Mouse (Mus musculus) Patski (cell line): Measurements from ENCODE around the gene Nfix. TPM values are rescaled to one million over a fixed set of nuclear protein-coding genes. Genes with fewer than 3 reads are reported as not detected.
A peak's percentile ranks its signal among the peaks of the same experiment; 100 is the strongest.

Experiments used
- ATAC-seq: fragments of 100-300 bp; one replicate; pipeline ENCODE4 v1.8.0; 2021
- CTCF ChIA-PET: fragments of 350-600 bp; sonication (Branson Sonifier 250); formaldehyde crosslinking; loops from one replicate; lab custom pipeline; 2022; ENCODE audit warnings: inconsistent platforms; lab: Charles Lee
- POLR2A ChIA-PET: fragments of 350-600 bp; sonication (Branson Sonifier 250); formaldehyde crosslinking; loops from one replicate; lab custom pipeline; 2022; ENCODE audit warnings: antibody characterized with exemption, inconsistent platforms; lab: Charles Lee
- DNase-seq: peaks from one replicate; pipeline ENCODE4 v3.0.0-alpha.2; 2011; ENCODE audit warnings: low read depth, low spot score
- H3K27me3 ChIP-seq: fragments of 371-371 bp; one replicate; pipeline ENCODE4 v1.5.1; 2021
- CTCF ChIP-seq: fragments of 100-300 bp; IDR thresholded peaks from one replicate; pipeline ENCODE4 v1.5.1; 2021
- in situ Hi-C: fragments of 300-500 bp; cut with MboI; formaldehyde crosslinking; loops from 3 replicates; pipeline ENCODE4 v1.11.1; 2018; ENCODE audit warnings: low pct_unique_long_range_greater_than_20kb, mixed read lengths
- polyA plus RNA-seq: library from polyadenylated mRNA; unstranded; gene quantifications from one replicate; pipeline ENCODE4 v1.2.3, GENCODE M21; 2021

Nfix gene
- polyA plus RNA-seq, 1 experiment from 2014 or later = 32.5 TPM

DNA sequence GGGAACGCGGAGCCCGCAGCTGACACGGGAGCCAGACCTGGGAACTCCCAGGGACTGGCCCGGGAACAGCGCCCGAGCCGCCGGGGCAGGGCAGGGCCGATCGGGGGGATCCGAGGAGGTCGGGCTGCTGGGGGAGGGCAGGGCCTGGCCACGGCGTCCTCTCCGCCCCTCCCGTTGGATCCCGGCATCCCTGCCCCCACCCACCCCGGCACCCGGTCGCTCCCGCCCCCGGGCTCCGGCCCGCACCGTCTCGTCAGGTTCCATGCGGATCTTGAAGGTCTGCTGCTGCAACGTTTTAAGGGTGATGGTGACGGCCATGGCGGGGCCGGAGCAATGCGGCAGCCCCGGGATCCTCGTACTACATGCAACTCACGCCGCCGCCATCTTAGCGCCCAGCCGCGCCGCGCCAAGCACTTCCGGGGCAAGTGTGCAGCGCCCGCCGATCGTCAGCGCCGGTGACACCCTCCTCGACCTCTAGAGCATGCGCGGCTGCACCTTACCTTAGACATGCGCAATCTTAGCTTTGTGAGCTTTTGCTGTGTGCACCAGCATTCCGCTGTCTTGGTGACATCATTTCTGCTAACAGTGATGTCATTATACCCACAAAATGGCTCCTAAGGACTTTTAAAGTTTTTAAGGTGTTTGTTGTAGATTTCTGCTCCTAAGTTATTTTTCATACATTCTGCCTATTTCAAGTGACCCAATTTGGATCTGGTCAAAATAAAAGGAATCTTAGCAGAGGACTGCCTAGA lies 40.3 kb upstream of the Nfix start, which contains the start of gene Rad23a:
Gene Rad23a (minus strand): TSS at position 418 of the 752 bp plus-strand sequence.
- ChIA-PET CTCF (interaction anchor here (1.5 to 2.3 kb wide), 3 partner anchors 14 to 25 kb away, joined by 3 to 6 read pairs (median 3); partner anchors contain the start of gene Farsa), POLR2A (interaction anchor here (1.2 kb wide), 1 partner anchor 13 kb away, joined by 3 read pairs; no protein-coding TSS in a partner anchor)
- ATAC-seq (peak; percentile 70), DNase-seq (peak; percentile 71)
- in situ Hi-C loops = no loop called here
- no peak for TF ChIP-seq CTCF
- H3K27me3 ChIP-seq = no peaks in the 10 kb centered on the region

DNA sequence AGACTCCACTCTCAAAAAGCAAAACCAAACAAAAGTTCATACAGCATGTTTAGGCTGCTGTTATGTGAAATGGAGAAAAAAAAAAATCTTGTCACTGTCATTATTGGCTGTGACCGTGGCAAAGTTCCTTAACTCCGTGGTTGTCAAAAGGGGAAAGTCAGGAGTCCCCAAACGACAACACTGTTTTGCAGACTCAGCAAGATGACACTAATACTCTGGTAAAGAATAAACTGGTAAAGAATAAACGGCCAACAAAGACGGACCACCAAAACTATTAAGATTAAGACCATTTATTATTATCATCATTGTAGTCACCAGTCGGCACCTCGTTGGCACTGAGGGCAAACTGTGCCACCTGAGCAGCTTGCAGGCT lies 39.7 kb upstream of the Nfix start:
- no peak for TF ChIP-seq CTCF
- DNase-seq = no peak
- ChIA-PET POLR2A (interaction anchor here (1.2 kb wide), 1 partner anchor 12 kb away, joined by 3 read pairs; no protein-coding TSS in a partner anchor), CTCF (no interaction called here)
- no peaks in the 10 kb centered on the region for H3K27me3 ChIP-seq
- in situ Hi-C loops = no loop called here
- ATAC-seq = no peak

DNA sequence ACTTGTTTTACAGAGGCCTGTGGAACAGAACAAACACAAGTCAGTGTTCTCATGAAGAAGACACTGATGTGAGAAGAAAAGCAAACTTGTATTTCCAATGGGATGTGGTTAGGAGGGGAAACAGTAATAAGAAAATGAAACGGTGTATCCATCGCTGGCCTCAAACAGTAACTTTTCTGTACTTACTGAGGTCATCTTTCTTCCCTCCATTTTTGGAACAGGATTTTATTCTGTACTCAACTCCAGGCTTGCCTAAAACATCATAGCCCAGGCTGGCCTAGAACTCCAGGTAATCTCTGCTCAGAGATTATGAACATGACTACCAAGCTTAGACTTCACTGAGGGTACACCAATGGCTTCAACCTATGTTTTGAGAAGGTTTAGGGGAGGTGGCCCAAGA lies 39.3 kb upstream of the Nfix start:
- DNase-seq (no peak), ATAC-seq (no peak)
- no peak for TF ChIP-seq CTCF
- in situ Hi-C loops = no loop called here
- no peaks in the 10 kb centered on the region for H3K27me3 ChIP-seq
- POLR2A ChIA-PET = interaction anchor here (1.8 kb wide), 1 partner anchor 13 kb away, joined by 6 read pairs; no protein-coding TSS in a partner anchor
- CTCF ChIA-PET = interaction anchor here (1.5 kb wide), 1 partner anchor 18 kb away, joined by 3 read pairs; no protein-coding TSS in a partner anchor

DNA sequence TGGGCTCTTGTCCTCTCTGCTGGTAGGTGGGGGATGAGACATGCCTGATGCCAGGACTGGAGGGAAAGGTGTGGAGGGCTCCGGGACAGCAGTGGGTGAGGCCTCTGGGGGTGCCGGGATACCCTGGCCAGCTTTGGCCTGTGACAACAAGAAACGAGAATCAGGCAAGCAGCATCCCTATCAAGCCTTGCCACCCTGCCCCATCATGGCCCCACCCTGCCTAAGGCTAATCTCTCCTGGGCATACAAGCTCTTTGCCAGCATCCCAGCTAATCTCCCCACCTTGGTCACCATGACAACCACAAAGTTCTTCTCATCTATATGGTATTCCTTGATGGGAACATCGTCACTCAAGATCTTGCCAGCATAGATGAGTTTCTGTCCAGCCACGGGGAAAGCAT lies 38.4 kb upstream of the Nfix start:
- in situ Hi-C loops = no loop called here
- no peak for TF ChIP-seq CTCF
- POLR2A ChIA-PET = interaction anchor here (0.6 to 1.8 kb wide), 3 partner anchors 9 to 65 kb away, joined by 3 to 6 read pairs (median 3); partner anchors contain the start of gene Calr
- H3K27me3 ChIP-seq = no peaks in the 10 kb centered on the region
- DNase-seq (no peak), ATAC-seq (no peak)
- CTCF ChIA-PET = interaction anchor here (1.5 kb wide), 1 partner anchor 19 kb away, joined by 3 read pairs; no protein-coding TSS in a partner anchor

DNA sequence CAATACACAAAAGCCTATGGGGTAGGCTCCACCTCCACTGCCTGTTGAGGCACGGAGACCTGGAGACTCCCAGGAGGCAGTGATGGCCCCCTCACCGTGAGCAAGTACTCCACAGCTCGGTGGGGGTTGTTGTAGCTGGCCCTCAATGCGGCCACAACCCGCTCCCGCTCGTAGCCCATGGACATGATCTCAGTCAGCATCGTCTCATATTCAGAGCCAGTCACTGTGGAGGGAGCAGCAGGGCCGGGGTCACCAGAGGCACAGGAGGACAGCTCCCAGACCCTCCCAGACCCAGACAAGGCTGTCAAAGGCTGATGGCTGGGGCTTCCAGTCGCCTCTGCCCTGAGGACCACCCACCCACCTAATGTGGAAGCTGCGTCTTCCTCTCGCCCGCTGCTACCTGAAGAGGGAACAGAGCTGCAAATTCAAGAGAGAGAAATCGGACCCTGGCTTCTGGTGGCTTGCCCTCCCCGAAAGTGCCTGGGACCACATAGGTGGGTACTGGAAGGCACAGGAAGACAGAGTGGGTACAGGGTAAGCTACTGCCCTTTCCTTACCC lies 37.8 kb upstream of the Nfix start:
- no peak for ATAC-seq
- CTCF ChIA-PET = interaction anchor here (1.5 kb wide), 1 partner anchor 20 kb away, joined by 3 read pairs; no protein-coding TSS in a partner anchor

DNA sequence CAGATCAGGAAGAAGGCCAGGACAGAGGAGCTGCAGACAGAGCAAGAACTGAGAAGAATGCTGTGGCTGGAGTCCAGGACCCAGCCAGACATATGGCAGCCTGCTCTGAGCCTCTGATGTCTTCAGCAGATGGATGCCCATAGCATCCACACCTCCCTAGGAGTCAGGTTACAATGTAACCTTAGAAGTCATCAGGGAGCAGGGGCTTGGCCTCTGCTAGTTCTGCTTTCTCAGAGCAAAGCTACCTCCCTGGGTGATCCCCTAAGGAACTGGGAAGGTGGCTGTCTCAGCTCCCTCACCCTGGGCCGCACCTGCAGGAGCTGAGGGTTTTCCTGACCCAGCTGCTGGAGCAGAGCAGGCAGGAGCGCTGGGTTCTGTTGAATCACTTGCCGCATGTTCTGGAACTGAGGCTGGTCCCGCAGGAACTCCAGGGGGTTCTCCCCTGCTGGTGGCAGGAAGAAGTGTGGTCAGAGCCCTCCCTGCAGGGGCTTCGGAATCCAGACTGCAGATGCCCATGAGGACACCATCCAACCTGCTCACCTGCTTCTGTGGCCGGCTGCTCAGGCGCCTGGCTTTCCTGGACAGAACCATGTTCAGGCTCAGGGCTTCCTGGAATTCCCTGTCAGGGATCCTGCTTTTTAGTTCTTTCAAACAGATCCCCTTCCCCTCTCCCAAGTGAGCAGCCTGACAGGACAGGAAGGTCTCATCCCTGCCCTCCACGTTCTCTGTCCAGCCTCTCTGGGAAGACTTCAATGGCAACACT lies 37.2 kb upstream of the Nfix start:
- CTCF ChIA-PET = no interaction called here
- no peaks in the 10 kb centered on the region for H3K27me3 ChIP-seq
- POLR2A ChIA-PET = interaction anchor here (1.1 kb wide), 2 partner anchors 9 to 10 kb away, joined by 3 to 7 read pairs; partner anchors contain the start of gene Calr
- no peak for ATAC-seq
- TF ChIP-seq CTCF = no peak
- in situ Hi-C loops = no loop called here
- DNase-seq = no peak

More for the DNA sequence above, 37.8 kb upstream of the Nfix start:
- POLR2A ChIA-PET = interaction anchor here (1.1 to 1.8 kb wide), 3 partner anchors 8 to 11 kb away, joined by 3 to 7 read pairs (median 6); partner anchors contain the start of gene Calr
- no peak for DNase-seq
- in situ Hi-C loops = no loop called here
- TF ChIP-seq CTCF = no peak
- no peaks in the 10 kb centered on the region for H3K27me3 ChIP-seq

DNA sequence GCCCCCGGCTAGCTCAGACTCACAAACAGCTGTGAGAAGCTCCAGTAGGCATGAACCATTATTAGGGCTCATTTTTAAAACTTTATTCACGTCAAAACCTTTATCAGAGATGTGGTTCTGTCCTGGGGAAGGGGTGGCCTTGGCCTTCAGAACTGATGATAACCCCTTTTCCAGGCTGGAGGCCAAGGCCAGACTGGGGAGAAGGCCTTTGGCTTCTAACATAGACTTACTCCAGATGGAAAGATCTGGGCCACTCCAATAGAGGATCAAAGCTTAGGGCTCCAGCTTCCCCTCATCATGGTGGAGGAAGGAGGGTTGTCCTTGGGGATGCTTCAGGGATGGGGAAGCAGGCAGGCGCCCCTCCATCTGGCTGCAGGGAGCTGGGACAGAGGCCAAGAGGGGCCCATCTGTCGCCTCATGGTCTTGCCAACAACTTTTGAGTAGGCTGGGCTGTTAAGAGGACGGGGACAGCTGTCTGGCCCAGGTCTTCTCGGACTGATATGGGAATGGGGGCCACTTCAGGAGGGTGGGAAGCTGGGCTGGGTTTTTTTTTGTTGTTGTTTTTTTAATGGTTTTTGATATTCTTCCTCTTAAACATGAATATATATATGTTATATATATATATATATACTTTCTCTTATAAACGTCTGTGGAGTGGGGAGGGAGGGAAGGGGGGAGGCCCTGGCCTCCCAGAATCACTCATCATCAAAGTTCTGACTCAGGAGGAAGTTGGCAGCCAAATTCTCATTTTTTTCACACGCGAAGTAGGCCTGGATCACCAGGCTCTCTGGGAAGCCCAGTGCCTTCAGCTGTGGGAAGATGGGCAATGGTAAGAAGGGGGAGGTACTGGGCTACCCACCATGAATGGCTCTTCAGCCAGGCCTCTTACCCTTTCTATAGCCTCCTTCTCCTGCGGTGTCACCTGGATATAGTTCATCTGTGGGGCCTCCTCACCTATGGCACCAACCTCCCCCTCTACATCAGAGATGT lies 35.0 kb upstream of the Nfix start:
- H3K27me3 ChIP-seq = no peaks in the 10 kb centered on the region
- ChIA-PET CTCF (interaction anchor here (1.2 kb wide), 1 partner anchor 12 kb away, joined by 4 read pairs; no protein-coding TSS in a partner anchor), POLR2A (interaction anchor here (0.6 to 1.4 kb wide), 3 partner anchors 10 to 115 kb away, joined by 3 to 5 read pairs (median 3); no protein-coding TSS in a partner anchor)
- in situ Hi-C loops = no loop called here
- TF ChIP-seq CTCF = no peak
- ATAC-seq = no peak
- no peak for DNase-seq

DNA sequence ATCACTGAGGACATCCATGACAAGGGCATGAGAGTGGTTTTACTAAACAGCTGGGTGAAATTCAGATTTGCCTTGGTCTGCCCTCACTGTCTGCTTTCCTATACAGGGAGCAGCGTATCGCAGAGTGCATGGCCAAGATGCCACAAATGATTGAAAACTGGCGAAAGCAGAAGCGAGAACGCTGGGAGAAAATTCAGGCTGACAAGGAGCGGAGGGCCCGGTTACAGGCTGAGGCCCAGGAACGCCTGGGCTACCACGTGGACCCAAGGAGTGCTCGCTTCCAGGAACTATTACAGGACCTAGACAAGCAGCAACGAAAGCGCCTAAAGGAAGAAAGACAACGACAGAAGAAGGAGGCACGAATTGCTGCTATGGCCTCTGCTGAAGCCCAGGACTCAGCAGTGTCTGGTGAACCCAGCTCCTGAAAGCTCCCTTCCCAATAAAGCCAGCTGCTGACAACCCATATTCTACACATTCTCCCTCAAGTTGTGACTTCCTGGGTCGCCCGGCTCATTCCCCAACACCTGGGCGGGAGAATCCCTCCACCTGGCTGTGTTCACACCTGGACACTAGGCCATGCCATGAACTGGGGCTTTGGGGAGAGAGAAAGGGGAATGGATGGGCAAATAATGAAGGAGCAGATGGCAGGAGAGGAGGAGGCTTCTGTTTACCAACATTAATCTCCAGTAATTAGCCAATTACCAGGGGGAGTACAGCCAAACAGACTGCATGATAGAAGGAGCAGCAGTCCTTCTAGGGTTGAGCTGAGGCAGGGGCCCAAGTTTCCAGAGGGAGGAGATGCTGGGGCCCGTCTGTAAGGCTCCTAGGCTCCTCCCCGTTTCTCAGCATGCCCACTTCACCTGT lies 34.1 kb upstream of the Nfix start:
- ChIA-PET POLR2A (interaction anchor here (0.6 to 1.4 kb wide), 3 partner anchors 11 to 115 kb away, joined by 3 to 5 read pairs (median 3); no protein-coding TSS in a partner anchor), CTCF (interaction anchor here (0.8 kb wide), 1 partner anchor 69 kb away, joined by 4 read pairs; no protein-coding TSS in a partner anchor)
- in situ Hi-C loops = no loop called here
- no peak for DNase-seq
- H3K27me3 ChIP-seq = no peaks in the 10 kb centered on the region
- no peak for TF ChIP-seq CTCF
- no peak for ATAC-seq
